Mouse (Mus musculus) heart, postnatal 0 days (tissue): ENCODE data around the gene Cdc42ep5.

Source experiments
- CTCF ChIP-seq: IDR thresholded peaks from 2 replicates; pipeline ENCODE4 v1.5.1; 2016; ENCODE audit warnings: antibody characterized with exemption, control low read depth, low read depth
- EP300 ChIP-seq: IDR thresholded peaks from 2 replicates; pipeline ENCODE4 v1.6.1; 2016; ENCODE audit warnings: antibody characterized with exemption, low read depth

DNA sequence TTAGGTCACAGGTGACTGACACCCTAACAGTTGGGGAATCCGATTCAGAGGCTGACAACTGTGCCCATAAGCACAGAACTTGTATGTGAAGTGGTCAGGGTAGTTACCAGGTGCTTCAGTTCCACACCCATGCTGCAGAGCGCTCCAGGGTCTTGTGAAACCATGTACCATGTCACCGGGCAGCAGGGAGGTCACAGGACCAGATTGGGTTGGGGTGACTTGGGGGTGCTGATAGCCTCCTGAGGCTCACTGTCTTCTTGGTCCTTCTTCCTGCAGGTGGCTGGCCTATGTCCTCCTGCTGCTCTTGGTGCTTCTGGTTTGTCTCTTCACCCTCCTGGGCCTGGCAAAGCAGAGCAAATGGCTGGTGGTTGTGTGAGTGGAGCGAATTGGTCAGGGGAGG lies 36.8 kb downstream of the Cdc42ep5 start:
- TF ChIP-seq CTCF (no peak), EP300 (no peak)
